Mouse (Mus musculus): ENCODE measurements around the gene Slc25a18.

DNA sequence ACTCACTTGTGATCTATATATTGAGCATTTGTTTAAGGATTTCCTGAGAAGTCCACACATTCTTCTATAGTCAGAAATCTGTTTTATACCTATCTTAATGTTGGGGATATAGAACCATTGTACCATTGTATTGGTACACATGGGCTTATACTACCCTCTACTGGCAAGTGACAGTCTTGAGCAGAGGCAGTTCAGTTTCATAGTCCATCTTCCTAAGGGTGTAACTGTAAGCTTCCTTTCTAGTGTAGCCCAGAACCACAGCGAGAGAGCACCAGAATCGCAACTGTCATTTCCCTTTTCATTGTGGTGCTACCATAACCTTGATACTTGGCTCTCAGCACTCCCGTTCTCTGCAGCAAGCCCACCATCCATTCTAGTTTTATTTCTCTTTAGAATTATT is 36.8 kb upstream of the Slc25a18 start:
- no peak for TF ChIP-seq POLR2A (IDR thresholded peaks at IDR 0.05; ENCODE audit: borderline replicate concordance, extremely low read depth, insufficient read depth, insufficient read length, poor library complexity, severe bottlenecking)
- TF ChIP-seq CTCF (IDR thresholded peaks at IDR 0.05; ENCODE audit: borderline replicate concordance, extremely low read depth, insufficient read depth, insufficient read length), result peak; percentile 60; the same call in 1 of the 2 replicates

Data from brain, embryonic 14.5 days (tissue).